Mouse (Mus musculus): Measurements from ENCODE around the gene Stard13.

DNA sequence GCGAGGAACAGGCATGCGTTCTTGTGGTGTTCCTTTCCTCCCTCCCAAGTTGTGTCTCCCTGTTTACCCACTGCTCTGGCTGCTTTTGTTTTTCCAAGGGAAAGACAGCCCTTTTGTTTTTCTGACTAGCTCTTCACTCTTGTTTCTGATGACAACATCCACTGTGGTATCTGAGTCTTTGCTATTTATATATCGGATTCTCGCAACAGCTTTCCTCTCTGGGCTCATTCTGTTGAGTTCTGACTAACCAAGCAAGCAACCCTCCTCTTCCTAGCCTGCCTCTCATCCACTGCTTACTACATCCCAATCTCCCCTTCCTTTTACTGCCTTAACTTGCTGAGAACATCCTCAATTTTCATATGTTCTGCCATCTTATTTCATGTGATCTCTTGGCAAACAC, 159.4 kb downstream of the Stard13 start:
- TF ChIP-seq CTCF (IDR thresholded peaks at IDR 0.05; ENCODE audit: extremely low read depth, insufficient read length, insufficient replicate concordance, low read depth, low read length) (no peak), POLR2A (IDR thresholded peaks at IDR 0.05; ENCODE audit: low read depth, low read length) (no peak)
